Mouse (Mus musculus) brain, embryonic 14.5 days (tissue): ENCODE measurements around the gene Myo15b.

ENCODE experiments used
- CTCF ChIP-seq: fragments of 200-500 bp; IDR thresholded peaks from 2 replicates; pipeline ENCODE4 v1.5.1; 2012; ENCODE audit warnings: inconsistent platforms, mild to moderate bottlenecking, moderate library complexity, borderline replicate concordance; ENCODE audit not compliant: insufficient read depth, insufficient read length; ENCODE audit errors: extremely low read depth
- POLR2A ChIP-seq: fragments of 200-500 bp; IDR thresholded peaks from 2 replicates; pipeline ENCODE4 v1.6.1; 2012; ENCODE audit warnings: mild to moderate bottlenecking, inconsistent platforms, borderline replicate concordance; ENCODE audit not compliant: poor library complexity, insufficient read depth, insufficient read length, severe bottlenecking; ENCODE audit errors: extremely low read depth

GRCm38 (mm10) chr11:115837606-115838345 is 20.4 kb upstream of the Myo15b start:
- TF ChIP-seq CTCF (no peak), POLR2A (no peak)
